Mouse (Mus musculus): ENCODE measurements at regions not wholly inside any gene's neighbourhood (a gene's known extent, or its start where the extent isn't known, plus 50 kb on each side); places are given as distances from the start of the nearest gene placed in this dataset.

DNA sequence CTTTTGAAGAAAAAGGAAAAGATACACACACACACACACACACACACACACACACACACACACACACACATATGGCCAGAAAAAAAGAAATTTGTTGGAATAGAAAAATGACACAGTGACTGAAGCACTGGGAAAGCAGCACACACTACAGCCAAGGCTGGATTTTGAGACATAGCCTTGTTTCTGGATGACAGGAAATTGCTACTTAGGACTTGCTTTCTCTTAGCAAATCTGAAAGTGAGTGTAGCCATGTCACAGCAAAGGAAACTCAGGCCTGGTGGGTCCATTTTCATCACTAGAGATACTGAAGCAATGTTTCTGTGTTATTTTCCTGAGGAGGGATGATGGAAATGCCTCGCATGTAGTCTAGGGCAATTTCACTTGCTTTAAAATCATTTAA is 271.3 kb upstream of the Gpc5 start:
- H3K9me3 ChIP-seq (replicated peaks), result no peaks in the 10 kb centered on the region
- H3K27ac ChIP-seq (replicated peaks), result no peak overlapping the region
- no peak overlapping the region for H3K4me3 ChIP-seq (replicated peaks)
- H3K4me1 ChIP-seq (replicated peaks), result no peaks in the 10 kb centered on the region
- H3K9ac ChIP-seq, result no peak overlapping the region
- H3K4me2 ChIP-seq, result no peak overlapping the region
- ATAC-seq (ENCODE audit: insufficient read depth), result no peak
- no peaks in the 10 kb centered on the region for H3K27me3 ChIP-seq
- 30% methylated on average over 1 of the region's 1 CpGs for WGBS (ENCODE audit: insufficient replicate concordance)
- H3K36me3 ChIP-seq (replicated peaks), result no peaks in the 10 kb centered on the region

DNA sequence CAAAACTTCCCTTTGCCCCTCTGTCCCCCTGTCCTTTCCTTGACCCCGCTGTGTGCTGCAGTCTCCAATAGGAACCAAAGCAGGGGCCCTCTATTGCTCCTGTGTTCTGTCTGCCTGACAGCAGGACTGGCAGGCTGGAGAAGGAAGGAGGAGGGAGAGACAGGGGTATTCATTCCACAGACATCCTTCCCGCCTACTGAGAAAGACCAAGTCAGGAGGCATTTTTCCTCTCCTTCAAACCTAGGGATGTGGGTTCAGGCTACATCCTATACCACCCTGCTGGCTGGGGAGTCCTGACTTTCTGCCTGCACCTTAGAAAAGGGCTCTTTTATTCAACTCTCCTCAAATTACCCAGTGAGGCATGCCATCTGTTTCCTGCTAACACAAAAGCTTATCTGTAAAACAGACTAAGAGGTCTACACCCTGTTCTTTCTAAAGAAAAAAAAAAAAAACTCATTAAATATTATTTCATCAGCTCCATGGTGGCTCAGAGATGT is 270.9 kb upstream of the Gpc5 start:
- no peak for ATAC-seq (ENCODE audit: insufficient read depth)

DNA sequence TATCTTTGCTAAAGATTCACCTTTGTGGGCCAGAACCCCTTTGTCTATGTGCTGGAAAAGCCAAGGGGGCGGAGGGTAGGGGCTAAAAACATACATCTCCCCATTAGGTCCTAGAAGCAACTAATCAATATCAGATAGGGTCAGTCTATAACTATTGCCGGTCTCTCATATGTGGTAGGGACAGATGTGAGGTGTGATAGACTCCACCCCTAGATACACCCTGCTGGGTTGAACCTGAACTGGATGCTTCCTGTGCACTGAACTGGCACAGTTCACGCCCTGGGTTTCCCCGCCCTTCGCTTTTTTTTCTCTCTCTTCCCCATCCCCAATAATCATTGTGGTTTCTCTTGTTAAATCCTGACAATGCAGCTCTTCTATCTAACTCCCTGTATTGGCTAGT is 270.3 kb upstream of the Gpc5 start:
- no peaks in the 10 kb centered on the region for H3K36me3 ChIP-seq (replicated peaks)
- H3K9me3 ChIP-seq (replicated peaks), result no peaks in the 10 kb centered on the region
- WGBS (ENCODE audit: insufficient replicate concordance), result 45% methylated on average over 5 of the region's 5 CpGs
- H3K4me1 ChIP-seq (replicated peaks), result no peaks in the 10 kb centered on the region
- H3K4me2 ChIP-seq, result no peak overlapping the region
- H3K4me3 ChIP-seq (replicated peaks), result no peak overlapping the region
- H3K9ac ChIP-seq, result no peak overlapping the region
- H3K27me3 ChIP-seq, result no peaks in the 10 kb centered on the region
- no peak for ATAC-seq (ENCODE audit: insufficient read depth)
- no peak overlapping the region for H3K27ac ChIP-seq (replicated peaks)

More for the DNA sequence above, 270.9 kb upstream of the Gpc5 start:
- H3K9ac ChIP-seq, result no peak overlapping the region
- H3K9me3 ChIP-seq (replicated peaks), result no peaks in the 10 kb centered on the region
- H3K36me3 ChIP-seq (replicated peaks), result no peaks in the 10 kb centered on the region
- no peaks in the 10 kb centered on the region for H3K27me3 ChIP-seq
- no peak overlapping the region for H3K4me3 ChIP-seq (replicated peaks)
- no peak overlapping the region for H3K4me2 ChIP-seq
- no peaks in the 10 kb centered on the region for H3K4me1 ChIP-seq (replicated peaks)
- WGBS (ENCODE audit: insufficient replicate concordance), result 35% methylated on average over 2 of the region's 2 CpGs
- no peak overlapping the region for H3K27ac ChIP-seq (replicated peaks)

DNA sequence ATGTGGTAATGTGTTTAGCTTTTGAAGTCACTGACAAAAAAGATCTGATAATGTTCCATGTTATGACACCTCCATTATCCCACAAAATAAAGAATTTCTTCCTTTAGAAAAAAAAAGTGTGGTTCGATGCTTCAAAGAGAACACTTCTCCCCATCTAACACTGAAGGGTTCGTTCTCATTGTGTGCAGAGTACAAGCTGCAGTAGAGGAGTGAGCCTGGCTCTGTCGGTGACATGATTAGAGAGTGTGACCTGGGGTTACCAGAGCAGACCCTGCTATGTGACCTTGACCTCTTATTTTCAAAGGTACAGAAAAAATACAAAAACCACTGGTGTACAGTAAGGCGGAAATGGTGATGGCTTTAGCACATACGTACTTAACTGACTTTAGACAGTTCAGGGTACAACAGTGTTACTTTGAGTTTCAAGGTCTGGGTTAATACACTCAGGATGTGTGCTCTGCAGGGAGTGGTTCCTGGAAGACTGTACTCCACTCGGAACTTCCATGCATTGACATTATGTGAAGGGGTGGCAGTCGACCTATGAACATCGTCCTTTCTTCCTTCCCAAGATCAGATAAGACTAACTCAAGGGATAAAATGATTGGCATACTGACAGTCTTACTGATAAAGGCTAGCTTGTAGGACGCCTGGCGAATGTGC is 265.2 kb upstream of the Gpc5 start:
- no peak overlapping the region for H3K27ac ChIP-seq (replicated peaks)
- no peaks in the 10 kb centered on the region for H3K4me1 ChIP-seq (replicated peaks)
- 46% methylated on average over 10 of the region's 10 CpGs for WGBS (ENCODE audit: insufficient replicate concordance)
- H3K9me3 ChIP-seq (replicated peaks), result no peaks in the 10 kb centered on the region
- no peak for ATAC-seq (ENCODE audit: insufficient read depth)
- no peak overlapping the region for H3K4me2 ChIP-seq
- no peak overlapping the region for H3K9ac ChIP-seq
- no peaks in the 10 kb centered on the region for H3K27me3 ChIP-seq
- no peak overlapping the region for H3K4me3 ChIP-seq (replicated peaks)
- no peaks in the 10 kb centered on the region for H3K36me3 ChIP-seq (replicated peaks)

DNA sequence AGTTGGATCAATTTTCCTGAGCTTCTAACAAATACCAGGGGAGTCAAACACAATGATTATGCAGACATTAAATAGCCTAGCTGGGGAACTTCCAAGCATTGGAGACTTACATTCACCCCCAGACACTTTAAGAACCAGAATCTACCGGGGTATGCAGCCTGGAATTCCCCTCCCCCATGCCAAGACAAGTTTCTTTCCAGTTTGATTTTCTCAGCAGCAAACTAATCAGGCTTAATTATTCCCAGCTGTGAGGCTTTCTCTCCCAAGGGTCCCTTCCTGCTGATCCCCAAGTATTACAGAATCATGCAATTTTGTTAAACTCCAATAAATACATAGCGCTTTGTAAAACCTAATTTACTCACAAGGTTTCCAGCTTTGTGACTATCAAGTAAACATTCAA is 262.7 kb upstream of the Gpc5 start:
- Histone ChIP-seq H3K4me2 (no peak overlapping the region), H3K9me3 (replicated peaks) (no peaks in the 10 kb centered on the region), H3K36me3 (replicated peaks) (no peaks in the 10 kb centered on the region), H3K27ac (replicated peaks) (no peak overlapping the region), H3K27me3 (no peaks in the 10 kb centered on the region), H3K4me1 (replicated peaks) (no peaks in the 10 kb centered on the region), H3K9ac (no peak overlapping the region), H3K4me3 (replicated peaks) (no peak overlapping the region)
- WGBS (ENCODE audit: insufficient replicate concordance), result 43% methylated on average over 2 of the region's 2 CpGs
- ATAC-seq (ENCODE audit: insufficient read depth), result no peak

DNA sequence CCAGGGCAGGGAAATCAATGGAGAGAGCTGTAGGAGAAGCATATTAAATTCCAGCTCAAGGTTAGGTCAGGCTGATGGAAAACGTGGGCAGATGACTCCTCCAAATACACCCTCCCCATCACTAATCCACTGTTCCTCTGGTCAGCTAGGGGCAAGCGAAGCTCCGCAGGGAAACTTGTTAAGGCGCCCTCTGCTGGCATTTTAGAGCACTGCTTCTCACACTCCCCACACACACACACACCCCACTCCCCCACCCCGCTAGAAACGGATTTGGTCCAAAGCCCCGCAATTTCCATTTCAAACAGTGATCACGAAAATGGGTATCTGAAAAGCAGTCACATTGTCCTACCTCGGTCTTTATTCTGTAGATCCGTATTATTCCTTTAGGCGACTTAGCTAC is 259.0 kb upstream of the Gpc5 start:
- Histone ChIP-seq H3K9me3 (replicated peaks) (no peaks in the 10 kb centered on the region), H3K9ac (no peak overlapping the region), H3K4me2 (no peak overlapping the region), H3K27me3 (no peaks in the 10 kb centered on the region), H3K36me3 (replicated peaks) (no peaks in the 10 kb centered on the region), H3K27ac (replicated peaks) (no peak overlapping the region), H3K4me3 (replicated peaks) (no peak overlapping the region), H3K4me1 (replicated peaks) (no peaks in the 10 kb centered on the region)
- ATAC-seq (ENCODE audit: insufficient read depth), result no peak
- 51% methylated on average over 11 of the region's 11 CpGs for WGBS (ENCODE audit: insufficient replicate concordance)

DNA sequence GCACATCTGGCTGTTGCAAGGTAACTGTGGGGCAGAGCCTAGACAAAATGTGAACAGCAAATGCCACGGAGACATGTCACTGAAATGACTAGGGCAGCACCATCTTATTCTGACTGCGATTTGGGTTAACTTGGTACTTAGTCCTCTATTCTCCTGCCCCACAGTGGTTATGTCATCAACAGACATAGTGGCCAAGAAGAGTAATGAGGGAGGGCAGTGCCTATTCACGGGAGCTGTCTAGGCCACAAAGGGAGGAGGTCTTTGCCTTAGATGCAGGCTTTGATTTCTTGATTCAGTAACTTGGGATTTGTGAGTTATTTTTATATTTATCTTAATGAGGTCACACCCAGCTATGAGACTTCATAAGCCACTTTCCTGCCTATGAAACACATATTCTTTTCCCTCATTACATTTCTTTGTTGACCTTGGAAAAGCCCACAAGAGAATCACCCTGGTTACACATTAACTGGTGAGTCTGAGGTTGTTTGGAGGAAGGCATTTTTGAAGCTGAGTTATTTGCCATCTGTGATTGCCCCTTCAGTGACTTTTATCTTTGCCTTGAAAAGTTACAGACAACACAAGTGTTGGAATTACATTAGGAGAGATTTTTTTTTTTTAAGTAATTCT is 255.2 kb upstream of the Gpc5 start:
- WGBS (ENCODE audit: insufficient replicate concordance), result 41% methylated on average over 3 of the region's 3 CpGs
- Histone ChIP-seq H3K4me1 (replicated peaks) (no peaks in the 10 kb centered on the region), H3K27ac (replicated peaks) (no peak overlapping the region), H3K4me2 (no peak overlapping the region), H3K4me3 (replicated peaks) (no peak overlapping the region), H3K9me3 (replicated peaks) (no peaks in the 10 kb centered on the region), H3K9ac (no peak overlapping the region), H3K36me3 (replicated peaks) (no peaks in the 10 kb centered on the region), H3K27me3 (no peaks in the 10 kb centered on the region)
- no peak for ATAC-seq (ENCODE audit: insufficient read depth)

DNA sequence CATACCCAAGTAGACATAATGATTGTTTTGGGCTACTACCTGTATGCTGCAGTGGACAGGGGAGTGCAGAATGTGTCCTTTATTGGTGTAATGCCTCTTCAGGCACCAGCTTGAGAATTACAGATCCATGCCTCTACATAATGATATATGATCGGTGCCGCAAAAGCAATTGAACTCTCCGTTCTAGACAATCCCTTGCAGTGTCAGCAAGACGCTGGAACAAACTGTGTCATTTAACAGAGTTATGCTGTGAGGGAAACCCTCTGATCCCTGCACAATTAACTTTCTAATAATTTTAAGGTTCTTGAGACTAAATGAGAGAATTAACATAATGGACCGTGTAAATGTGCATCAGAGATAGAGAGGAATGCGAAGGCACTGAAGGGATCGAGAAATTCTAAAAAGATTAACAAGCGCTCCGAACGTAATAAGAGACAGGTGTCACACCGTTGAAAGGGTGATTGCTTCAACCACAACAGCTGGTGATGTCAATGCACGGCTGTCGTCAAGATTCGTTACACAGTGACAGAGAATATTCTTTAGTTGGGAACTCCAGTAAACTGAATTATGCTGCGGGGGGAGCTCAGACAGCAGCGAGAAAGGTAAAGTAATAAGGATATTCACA is 254.3 kb upstream of the Gpc5 start:
- H3K9ac ChIP-seq, result no peak overlapping the region
- H3K4me2 ChIP-seq, result no peak overlapping the region
- H3K27me3 ChIP-seq, result no peaks in the 10 kb centered on the region
- WGBS (ENCODE audit: insufficient replicate concordance), result 72% methylated on average over 16 of the region's 16 CpGs
- no peaks in the 10 kb centered on the region for H3K4me1 ChIP-seq (replicated peaks)
- no peak overlapping the region for H3K4me3 ChIP-seq (replicated peaks)
- H3K9me3 ChIP-seq (replicated peaks), result no peaks in the 10 kb centered on the region
- ATAC-seq (ENCODE audit: insufficient read depth), result no peak
- no peak overlapping the region for H3K27ac ChIP-seq (replicated peaks)
- no peaks in the 10 kb centered on the region for H3K36me3 ChIP-seq (replicated peaks)

DNA sequence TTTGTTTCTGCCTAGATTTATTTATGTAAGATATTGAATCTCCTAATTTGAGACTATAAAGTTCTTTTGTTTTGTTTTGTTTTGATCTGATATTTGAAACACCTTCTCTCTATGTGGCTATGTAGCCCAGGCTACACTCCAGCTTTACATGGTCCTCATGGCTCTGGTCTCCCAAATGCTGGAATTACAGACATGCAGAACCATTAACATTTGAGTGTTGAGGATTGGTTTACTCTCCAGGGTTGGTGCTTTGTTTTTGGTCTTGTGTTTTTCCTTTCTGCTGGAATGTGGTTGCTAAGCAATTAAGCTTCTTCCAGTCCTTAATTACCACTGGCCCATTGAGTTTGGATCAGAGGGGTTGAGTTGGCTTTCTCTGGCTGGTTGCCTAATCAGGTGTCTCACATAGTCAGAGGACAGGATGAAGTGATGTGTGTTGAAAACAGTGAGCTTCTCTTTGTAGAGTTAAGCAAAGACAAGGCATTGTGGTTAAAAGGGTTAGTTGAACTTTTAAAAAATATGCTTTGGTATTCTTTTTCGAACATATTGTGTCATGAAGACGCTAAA is 252.6 kb upstream of the Gpc5 start:
- H3K4me3 ChIP-seq (replicated peaks), result no peak overlapping the region
- H3K9ac ChIP-seq, result no peak overlapping the region
- H3K27me3 ChIP-seq, result no peaks in the 10 kb centered on the region
- H3K27ac ChIP-seq (replicated peaks), result no peak overlapping the region
- H3K36me3 ChIP-seq (replicated peaks), result no peaks in the 10 kb centered on the region
- ATAC-seq (ENCODE audit: insufficient read depth), result no peak
- H3K4me1 ChIP-seq (replicated peaks), result no peaks in the 10 kb centered on the region
- 65% methylated on average over 2 of the region's 2 CpGs for WGBS (ENCODE audit: insufficient replicate concordance)
- no peak overlapping the region for H3K4me2 ChIP-seq
- H3K9me3 ChIP-seq (replicated peaks), result no peaks in the 10 kb centered on the region

DNA sequence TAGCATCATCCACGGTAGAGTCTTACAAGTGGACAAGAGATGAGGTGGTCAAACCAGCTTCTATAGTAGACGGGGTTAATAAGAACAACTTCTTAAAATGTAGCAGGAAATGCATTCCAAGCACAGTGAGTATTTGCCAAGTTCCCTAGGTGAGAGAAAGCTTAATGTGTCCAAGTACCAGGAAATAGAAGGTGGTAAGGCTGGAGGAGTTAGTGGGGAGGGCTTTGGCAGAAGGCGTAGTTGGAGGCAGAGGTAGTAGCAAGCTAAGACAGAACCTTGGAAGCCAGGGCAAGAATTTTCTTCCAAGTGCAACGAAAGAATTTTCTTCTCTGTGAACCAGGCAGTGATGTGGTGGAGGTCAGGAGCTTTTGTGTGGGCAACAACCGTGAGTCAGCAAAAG is 251.2 kb upstream of the Gpc5 start:
- no peaks in the 10 kb centered on the region for H3K9me3 ChIP-seq (replicated peaks)
- WGBS (ENCODE audit: insufficient replicate concordance), result 55% methylated on average over 5 of the region's 5 CpGs
- H3K4me2 ChIP-seq, result no peak overlapping the region
- no peak overlapping the region for H3K9ac ChIP-seq
- ATAC-seq (ENCODE audit: insufficient read depth), result no peak
- H3K27ac ChIP-seq (replicated peaks), result no peak overlapping the region
- H3K36me3 ChIP-seq (replicated peaks), result no peaks in the 10 kb centered on the region
- no peaks in the 10 kb centered on the region for H3K27me3 ChIP-seq
- H3K4me3 ChIP-seq (replicated peaks), result no peak overlapping the region
- no peaks in the 10 kb centered on the region for H3K4me1 ChIP-seq (replicated peaks)

DNA sequence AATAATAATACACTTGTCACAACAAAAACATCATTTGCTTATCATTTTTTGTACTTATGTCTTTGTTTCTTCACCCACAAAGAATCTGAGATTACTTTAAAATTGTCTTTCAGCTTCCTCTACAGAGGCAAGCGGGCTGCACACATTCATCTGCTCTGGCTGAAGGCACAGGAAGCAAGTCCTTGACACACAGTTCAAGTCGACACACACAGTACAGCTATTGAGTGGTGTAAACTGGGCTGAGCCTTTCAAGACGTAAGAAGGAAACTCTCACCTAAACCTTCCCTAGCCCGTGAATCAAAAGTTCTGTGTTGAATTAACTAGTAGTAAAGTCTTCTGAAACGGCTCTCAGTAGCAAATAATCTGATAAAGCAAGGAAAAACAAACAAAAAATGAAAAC is 250.5 kb upstream of the Gpc5 start:
- Histone ChIP-seq H3K9ac (no peak overlapping the region), H3K27me3 (no peaks in the 10 kb centered on the region), H3K9me3 (replicated peaks) (no peaks in the 10 kb centered on the region), H3K4me3 (replicated peaks) (no peak overlapping the region), H3K27ac (replicated peaks) (no peak overlapping the region), H3K4me2 (no peak overlapping the region), H3K4me1 (replicated peaks) (no peaks in the 10 kb centered on the region), H3K36me3 (replicated peaks) (no peaks in the 10 kb centered on the region)
- 27% methylated on average over 5 of the region's 5 CpGs for WGBS (ENCODE audit: insufficient replicate concordance)
- no peak for ATAC-seq (ENCODE audit: insufficient read depth)
